Mouse (Mus musculus) splenic B cell, adult 2 months (primary cell): Measurements from ENCODE around the gene Izumo1r.

ENCODE experiments used
- DNase-seq: peaks from one replicate; pipeline ENCODE4 v3.0.0-alpha.2; 2011; ENCODE audit warnings: low read depth, low spot score
- H3K27me3 ChIP-seq: 2 replicates; pipeline ENCODE4 v1.6.1; 2012; ENCODE audit warnings: mild to moderate bottlenecking, low read length, moderate library complexity, mixed read lengths; ENCODE audit not compliant: control insufficient read depth, poor library complexity, insufficient read depth, severe bottlenecking
- H3K36me3 ChIP-seq: 2 replicates; pipeline ENCODE4 v1.6.1; 2012; ENCODE audit warnings: mild to moderate bottlenecking, low read length, moderate library complexity, mixed read lengths; ENCODE audit not compliant: control insufficient read depth, poor library complexity, insufficient read depth, severe bottlenecking

Izumo1r gene

GRCm38 (mm10) chr9:14920608-14921007 is 16.9 kb upstream of the Izumo1r start:
- H3K36me3 ChIP-seq = no peaks in the 10 kb centered on the region
- H3K27me3 ChIP-seq = no peaks in the 10 kb centered on the region
- DNase-seq = no peak

GRCm38 (mm10) chr9:14918825-14919668 is 15.3 kb upstream of the Izumo1r start:
- Histone ChIP-seq H3K27me3 (no peaks in the 10 kb centered on the region), H3K36me3 (no peaks in the 10 kb centered on the region)
- DNase-seq = no peak

- Histone ChIP-seq H3K36me3 (no peaks in the 10 kb centered on the region), H3K27me3 (no peaks in the 10 kb centered on the region)
- DNase-seq = no peak
Measured at GRCm38 (mm10) chr9:14917661-14918060, 13.9 kb upstream of the Izumo1r start.

DNA sequence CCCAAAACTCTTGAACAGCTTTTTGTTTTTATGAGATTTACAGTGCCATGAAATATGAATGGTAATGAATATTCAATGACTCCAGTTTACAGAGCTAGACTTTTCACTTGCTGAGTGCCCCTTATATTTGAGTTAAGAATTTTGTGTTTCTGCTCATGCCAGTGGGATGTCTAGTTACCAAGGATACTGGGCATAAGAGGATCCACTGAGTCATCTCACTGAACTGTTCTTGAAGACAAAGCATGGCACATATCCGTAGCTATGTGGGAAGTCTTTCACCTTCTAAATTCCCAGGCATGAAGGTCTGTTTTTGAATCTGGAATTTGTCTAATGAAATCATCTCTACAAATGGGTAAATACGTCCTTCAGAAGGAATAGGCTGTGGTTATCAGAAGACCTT is 8.3 kb upstream of the Izumo1r start:
- Histone ChIP-seq H3K27me3 (no peaks in the 10 kb centered on the region), H3K36me3 (no peaks in the 10 kb centered on the region)
- no peak for DNase-seq

- no peaks in the 10 kb centered on the region for H3K36me3 ChIP-seq
- DNase-seq = no peak
- no peaks in the 10 kb centered on the region for H3K27me3 ChIP-seq
Measured at GRCm38 (mm10) chr9:14909981-14910380, 6.2 kb upstream of the Izumo1r start.

GRCm38 (mm10) chr9:14907816-14908415 is 4.2 kb upstream of the Izumo1r start:
- no peaks in the 10 kb centered on the region for H3K36me3 ChIP-seq
- H3K27me3 ChIP-seq = no peaks in the 10 kb centered on the region
- DNase-seq = peak; percentile 15

DNA sequence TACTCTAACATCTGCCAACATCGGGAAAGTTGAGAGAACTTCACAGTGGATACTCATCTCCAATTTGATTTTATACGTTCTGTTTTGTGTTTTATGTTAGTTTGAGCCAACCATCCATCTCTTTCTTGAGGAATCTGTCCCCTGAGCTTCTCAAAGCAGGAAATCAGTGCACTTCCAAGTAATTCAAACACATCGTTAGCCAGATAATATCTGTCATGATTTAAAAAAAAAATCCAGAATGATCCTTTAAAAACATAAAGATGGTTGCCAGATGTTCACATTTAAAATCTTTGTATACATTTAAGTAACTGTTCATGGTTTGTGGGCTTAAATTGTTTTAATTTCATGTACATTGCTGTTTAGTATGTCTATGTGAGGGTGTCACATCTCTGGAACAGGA is 2.2 kb upstream of the Izumo1r start:
- H3K36me3 ChIP-seq = no peaks in the 10 kb centered on the region
- no peak for DNase-seq

DNA sequence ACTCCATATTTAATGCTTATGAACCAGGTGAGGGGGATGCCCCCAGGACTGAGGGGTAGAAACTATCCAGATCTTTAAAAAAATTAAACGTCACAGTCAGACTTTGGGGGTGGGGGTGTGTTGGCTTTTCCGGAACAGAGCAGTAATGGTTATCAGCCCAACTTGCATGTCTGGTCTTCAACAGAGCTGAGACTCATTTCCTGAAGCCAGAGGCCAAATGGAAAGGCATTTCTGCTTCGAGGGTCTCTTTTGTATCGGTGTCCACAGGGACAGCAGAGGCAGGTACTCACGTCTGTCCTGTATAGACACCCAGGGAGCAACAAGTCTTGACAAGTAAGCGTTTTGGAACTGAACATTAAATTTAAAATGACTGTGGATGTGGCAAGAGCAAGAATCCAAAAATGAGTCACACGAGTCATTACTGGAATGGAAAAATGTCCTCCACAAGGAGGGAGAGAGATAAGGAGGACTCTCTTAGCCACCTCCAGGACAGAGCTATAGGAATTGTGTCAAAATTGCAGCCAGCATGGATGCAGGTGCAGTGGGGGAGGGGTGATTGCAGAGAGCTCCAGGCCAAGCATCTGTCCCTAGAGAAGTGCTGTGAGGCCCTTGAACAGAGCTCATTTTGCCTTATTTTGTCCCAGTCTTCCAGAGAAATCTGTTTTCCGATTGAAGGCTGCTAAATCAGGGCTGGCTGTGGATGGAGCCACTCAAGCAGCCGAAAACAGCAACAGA is 1.2 kb upstream of the Izumo1r start:
- Histone ChIP-seq H3K27me3 (no peaks in the 10 kb centered on the region), H3K36me3 (no peaks in the 10 kb centered on the region)
- DNase-seq = no peak

More for the DNA sequence above, 2.2 kb upstream of the Izumo1r start:
- H3K27me3 ChIP-seq = no peaks in the 10 kb centered on the region

DNA sequence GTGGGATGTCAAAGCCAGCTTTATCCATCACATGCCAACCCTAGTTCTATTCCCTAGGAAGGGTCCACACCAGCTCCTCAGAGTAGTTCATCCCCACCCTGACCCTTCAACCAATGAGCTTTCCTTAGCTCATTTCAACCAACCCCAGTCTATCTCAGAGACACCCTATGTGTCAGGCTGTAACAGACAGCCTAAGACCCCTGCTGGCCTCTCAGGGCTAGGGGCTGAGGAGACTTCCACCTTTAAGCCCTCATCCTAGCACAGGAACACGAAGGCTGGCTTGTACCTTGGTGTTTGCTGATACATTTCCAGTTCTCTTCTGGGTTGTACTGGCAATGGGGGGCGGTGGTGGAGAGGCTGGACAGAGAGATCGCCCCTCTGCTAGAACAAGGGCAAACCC is 743 bp downstream of the Izumo1r start:
- no peak for DNase-seq
- H3K36me3 ChIP-seq = no peaks in the 10 kb centered on the region
- H3K27me3 ChIP-seq = no peaks in the 10 kb centered on the region

- no peaks in the 10 kb centered on the region for H3K27me3 ChIP-seq
- H3K36me3 ChIP-seq = no peaks in the 10 kb centered on the region
- no peak for DNase-seq
Measured at GRCm38 (mm10) chr9:14902416-14902815, 1.3 kb downstream of the Izumo1r start.

- no peak for DNase-seq
- no peaks in the 10 kb centered on the region for H3K27me3 ChIP-seq
- no peaks in the 10 kb centered on the region for H3K36me3 ChIP-seq
Measured at GRCm38 (mm10) chr9:14901757-14902156, 2.0 kb downstream of the Izumo1r start.

- DNase-seq = no peak
- no peaks in the 10 kb centered on the region for H3K36me3 ChIP-seq
- no peaks in the 10 kb centered on the region for H3K27me3 ChIP-seq
Measured at GRCm38 (mm10) chr9:14897102-14897501, 6.6 kb downstream of the Izumo1r start.

DNA sequence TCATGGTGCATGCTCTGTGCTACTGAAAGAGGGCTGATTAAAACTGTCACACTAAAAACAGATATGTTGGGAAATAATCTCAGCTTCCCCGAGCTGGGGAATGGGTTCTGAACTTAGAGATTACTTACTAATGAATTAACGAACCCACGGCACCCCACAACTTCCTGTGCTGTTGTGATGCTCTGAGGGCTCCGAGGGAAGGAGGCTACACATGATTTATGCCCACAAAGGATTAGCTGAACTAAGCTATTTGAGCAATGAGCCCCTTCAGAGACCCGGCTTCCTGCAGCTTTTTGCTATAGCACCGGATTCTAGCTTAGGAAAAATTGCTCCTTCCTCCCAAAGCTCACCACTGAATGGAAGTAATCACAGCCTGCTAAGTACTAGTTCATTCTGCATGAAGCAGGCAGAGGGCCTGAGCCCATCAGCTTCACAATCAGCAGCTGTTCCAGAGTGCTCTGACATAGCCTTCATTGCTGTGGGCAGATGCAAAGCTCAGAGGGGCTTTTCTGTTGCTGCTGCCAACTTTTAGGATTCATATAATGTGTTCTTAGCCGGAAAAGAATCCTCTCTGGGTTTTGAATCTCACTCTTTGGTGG is 8.4 kb downstream of the Izumo1r start:
- no peak for DNase-seq
- H3K27me3 ChIP-seq = no peaks in the 10 kb centered on the region
- H3K36me3 ChIP-seq = no peaks in the 10 kb centered on the region

DNA sequence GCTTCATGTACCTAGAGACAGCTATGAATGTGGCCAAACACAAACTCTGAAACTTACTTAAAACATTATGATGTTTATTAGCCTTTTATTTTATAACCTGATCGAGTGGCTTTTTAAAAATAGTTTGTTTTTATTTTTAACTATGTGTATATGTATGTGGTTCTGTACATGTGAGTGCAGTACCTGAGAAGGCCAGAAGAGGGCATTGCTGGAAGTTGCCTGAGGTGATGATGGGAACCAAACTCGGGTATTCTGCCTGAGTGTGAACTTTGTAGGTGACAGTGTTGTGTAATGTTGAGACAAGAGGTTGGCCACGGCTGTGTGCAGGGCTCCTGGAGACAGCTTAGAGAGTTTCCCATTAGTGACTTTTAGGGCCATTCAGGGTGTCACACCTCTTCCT is 9.1 kb downstream of the Izumo1r start:
- no peaks in the 10 kb centered on the region for H3K27me3 ChIP-seq
- peak; percentile 36 for DNase-seq
- H3K36me3 ChIP-seq = no peaks in the 10 kb centered on the region

DNA sequence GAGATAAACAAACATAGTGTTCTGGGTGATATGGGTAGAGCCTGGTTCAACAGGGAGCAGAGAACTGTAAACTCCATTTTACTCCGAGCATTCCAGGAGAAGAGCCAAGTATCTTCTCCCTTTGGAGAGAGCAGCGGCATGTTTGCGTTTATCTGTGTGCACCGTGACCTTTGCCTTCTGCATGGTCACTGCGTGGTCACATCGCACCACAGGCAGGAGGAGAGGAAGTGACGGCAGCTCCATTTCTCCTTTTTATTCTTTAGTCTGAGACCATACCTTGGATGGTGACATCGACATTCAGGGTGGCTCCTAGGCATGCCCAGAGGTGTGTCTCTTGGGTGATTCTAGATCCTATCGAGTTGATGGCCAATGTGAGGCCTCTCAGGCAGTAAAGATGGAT is 10.4 kb downstream of the Izumo1r start:
- H3K36me3 ChIP-seq = no peaks in the 10 kb centered on the region
- no peak for DNase-seq
- no peaks in the 10 kb centered on the region for H3K27me3 ChIP-seq
